Mouse (Mus musculus): ENCODE data around the gene Rbp2. TPM values are rescaled to one million over a fixed set of nuclear protein-coding genes. Genes with fewer than 3 reads are reported as not detected.

The Rbp2 gene
- 5.2 and 8.0 TPM in 2 replicates for polyA plus RNA-seq (2012; rRNA removed)

DNA sequence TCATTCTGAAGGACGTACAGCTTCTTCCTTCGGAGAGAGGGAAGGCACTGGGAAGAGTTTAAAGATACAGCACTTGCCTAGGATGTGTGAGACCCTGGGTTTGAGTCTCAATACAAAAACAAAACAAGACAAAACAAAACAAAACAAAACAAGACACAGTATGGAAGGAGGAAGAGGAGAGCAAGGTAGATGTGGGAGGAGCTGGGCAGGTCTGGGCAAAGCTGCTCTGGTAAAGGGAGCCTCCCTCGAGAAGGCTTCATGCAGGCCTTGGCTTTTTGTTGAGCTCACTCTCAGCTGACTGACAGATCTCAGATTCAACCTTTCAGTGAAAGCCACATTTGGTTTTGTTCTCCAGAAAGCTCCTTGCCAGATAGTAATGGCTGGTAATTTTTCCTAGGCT is at the start of gene Rbp2:
Gene Rbp2, plus strand, starts transcription at position 301 of the 400 bp plus-strand sequence.

Other genes starting within 250 kb of the Rbp2 start
- gene Nmnat3, start 198.7 kb upstream of the Rbp2 start, polyA plus RNA-seq (2012; rRNA removed) = 13.3 and 14.9 TPM in 2 replicates
- 1.5 and 2.3 TPM in 2 replicates for gene Rbp1, start 63.2 kb upstream of the Rbp2 start, polyA plus RNA-seq (2012; rRNA removed)
- 25.1 and 34.2 TPM in 2 replicates for gene Copb2, start 77.6 kb downstream of the Rbp2 start, polyA plus RNA-seq (2012; rRNA removed)
- gene Mrps22, start 115.5 kb downstream of the Rbp2 start, polyA plus RNA-seq (2012; rRNA removed) = 16.7 and 17.2 TPM in 2 replicates